Mouse (Mus musculus): ENCODE results near the gene Slc12a3.

DNA sequence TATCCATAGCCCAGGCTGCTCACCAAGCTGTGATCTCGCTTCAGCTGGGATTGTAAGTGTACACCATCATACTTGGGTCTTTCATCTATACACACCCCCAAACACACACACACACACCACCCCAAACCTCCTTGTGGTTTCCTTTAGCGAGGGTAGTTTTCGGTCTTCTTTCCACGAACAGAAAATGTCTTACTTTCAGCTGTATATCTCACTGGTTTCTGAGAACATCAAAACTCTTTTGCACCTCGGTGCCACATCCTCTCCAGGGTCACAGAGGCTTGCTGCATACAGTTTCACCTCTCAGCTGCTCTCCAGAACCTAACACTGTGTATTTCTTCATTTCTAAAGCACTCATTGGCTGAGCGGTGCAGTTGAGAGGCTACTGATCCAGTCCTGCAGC lies 84.5 kb downstream of the Slc12a3 start:
- TF ChIP-seq CTCF (IDR thresholded peaks at IDR 0.05; ENCODE audit: extremely low read depth, insufficient read depth, insufficient read length, insufficient replicate concordance) (no peak), POLR2A (IDR thresholded peaks at IDR 0.05; ENCODE audit: low read depth, low read length) (no peak)

Data from spleen, adult 2 months (tissue).